Mouse (Mus musculus) spleen, adult 2 months (tissue): ENCODE measurements at regions not wholly inside any gene's neighbourhood (a gene's known extent, or its start where the extent isn't known, plus 50 kb on each side); places are given as distances from the start of the nearest gene placed in this dataset.

ENCODE experiments used
- CTCF ChIP-seq: fragments of 200-500 bp; IDR thresholded peaks from 2 replicates; pipeline ENCODE4 v1.5.1; 2011; ENCODE audit warnings: mild to moderate bottlenecking, inconsistent platforms; ENCODE audit not compliant: insufficient read depth, insufficient read length, insufficient replicate concordance; ENCODE audit errors: extremely low read depth
- POLR2A ChIP-seq: fragments of 200-500 bp; IDR thresholded peaks from 2 replicates; pipeline ENCODE4 v1.6.1; 2011; ENCODE audit warnings: low read depth, low read length, inconsistent platforms

GRCm38 (mm10) chr3:51096545-51096944, 127.7 kb upstream of the Noct start:
- no peak for TF ChIP-seq CTCF
- TF ChIP-seq POLR2A = no peak
